Mouse (Mus musculus) frontal cortex, adult (tissue): ENCODE results near the gene Irf7.

ENCODE experiments used
- ATAC-seq: cut with Nextera tagmentation; 2 replicates; pipeline ENCODE4 v1.9.2; 2017; ENCODE audit warnings: mild to moderate bottlenecking, moderate library complexity, mixed read lengths; ENCODE audit not compliant: low TSS enrichment

Gene Irf7

GRCm38 (mm10) chr7:141265739-141266561, at the start of gene Irf7:
TSS of gene Irf7 (minus strand) at chr7:141266481.
- peak; percentile 48; the same call in 1 of the 2 replicates for ATAC-seq

GRCm38 (mm10) chr7:141315974-141316373, 49.7 kb upstream of the Irf7 start:
- ATAC-seq, result peak; percentile 87

GRCm38 (mm10) chr7:141315076-141315475, 48.8 kb upstream of the Irf7 start:
- 0 out of 2 replicates have a peak, but pooled peaks have one; percentile 29 for ATAC-seq

- no peak for ATAC-seq
Measured at GRCm38 (mm10) chr7:141314416-141314815, 48.1 kb upstream of the Irf7 start.

GRCm38 (mm10) chr7:141304537-141304936, 38.3 kb upstream of the Irf7 start:
- ATAC-seq, result no peak

DNA sequence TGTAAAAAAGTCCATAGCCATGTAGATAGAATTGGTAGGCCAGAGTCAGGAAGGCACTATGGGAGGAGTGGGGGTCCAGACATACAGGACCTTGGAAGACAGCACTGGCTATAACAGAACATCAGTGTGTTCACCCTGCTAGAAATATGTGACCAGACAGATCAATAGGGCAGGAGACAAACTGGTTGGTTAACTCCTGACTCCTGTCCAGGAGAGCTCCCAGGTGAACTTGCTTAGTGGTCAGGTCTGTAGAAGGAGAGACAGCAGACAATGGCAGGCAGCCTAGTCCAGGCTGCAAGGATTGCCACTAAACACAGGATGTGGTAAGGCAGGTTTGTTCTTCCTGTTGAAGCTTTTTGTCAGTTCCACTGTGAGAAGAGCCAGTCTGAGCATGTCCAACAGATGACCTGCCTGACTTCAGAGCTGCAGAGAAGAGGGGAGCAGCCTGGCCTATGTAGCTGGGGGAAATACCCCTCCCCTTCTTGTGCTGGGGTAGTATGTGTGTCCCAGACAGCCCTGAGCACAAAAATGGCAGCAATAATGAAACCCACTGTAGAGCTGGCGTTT, 36.5 kb upstream of the Irf7 start:
- ATAC-seq, result no peak

- ATAC-seq, result no peak
Measured at GRCm38 (mm10) chr7:141301386-141301785, 35.1 kb upstream of the Irf7 start.

DNA sequence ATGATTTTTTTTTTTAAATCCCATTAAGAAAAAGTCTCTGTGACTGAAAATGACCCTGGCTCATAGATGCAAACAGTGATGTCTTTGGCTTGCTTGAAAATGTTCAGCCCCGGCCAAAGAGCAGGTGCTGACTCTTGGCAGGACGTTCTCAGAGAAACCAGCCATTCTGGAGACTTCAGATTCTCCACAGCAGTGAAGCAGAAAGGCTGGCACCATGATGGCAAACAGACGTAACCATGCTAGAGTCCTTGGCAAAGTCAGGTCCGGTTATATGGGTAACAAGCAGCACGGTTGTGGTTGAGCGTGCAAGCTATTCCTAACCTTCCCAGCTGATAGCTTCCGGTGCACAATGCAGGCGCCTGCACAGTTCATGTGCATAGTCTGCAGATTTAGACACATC, 32.9 kb upstream of the Irf7 start:
- no peak for ATAC-seq

- no peak for ATAC-seq
Measured at GRCm38 (mm10) chr7:141297926-141298650, 31.8 kb upstream of the Irf7 start.

DNA sequence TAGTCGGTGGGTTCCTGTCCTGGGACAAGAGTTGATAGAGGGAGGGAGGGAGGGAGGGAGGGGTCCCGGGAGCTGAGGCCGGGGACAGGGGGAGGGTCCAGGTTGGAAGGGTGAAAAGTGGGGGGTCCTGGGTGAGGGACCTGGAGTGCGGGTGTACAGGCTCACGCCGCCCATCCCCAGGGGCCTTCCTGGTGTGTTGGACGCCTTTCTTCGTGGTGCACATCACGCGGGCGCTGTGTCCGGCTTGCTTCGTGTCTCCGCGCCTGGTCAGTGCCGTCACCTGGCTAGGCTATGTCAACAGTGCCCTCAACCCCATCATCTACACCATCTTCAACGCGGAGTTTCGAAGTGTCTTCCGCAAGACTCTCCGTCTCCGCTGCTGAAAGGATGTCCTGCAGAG, 28.2 kb upstream of the Irf7 start:
- no peak for ATAC-seq

GRCm38 (mm10) chr7:141293852-141294471, 27.7 kb upstream of the Irf7 start:
- ATAC-seq, result no peak

DNA sequence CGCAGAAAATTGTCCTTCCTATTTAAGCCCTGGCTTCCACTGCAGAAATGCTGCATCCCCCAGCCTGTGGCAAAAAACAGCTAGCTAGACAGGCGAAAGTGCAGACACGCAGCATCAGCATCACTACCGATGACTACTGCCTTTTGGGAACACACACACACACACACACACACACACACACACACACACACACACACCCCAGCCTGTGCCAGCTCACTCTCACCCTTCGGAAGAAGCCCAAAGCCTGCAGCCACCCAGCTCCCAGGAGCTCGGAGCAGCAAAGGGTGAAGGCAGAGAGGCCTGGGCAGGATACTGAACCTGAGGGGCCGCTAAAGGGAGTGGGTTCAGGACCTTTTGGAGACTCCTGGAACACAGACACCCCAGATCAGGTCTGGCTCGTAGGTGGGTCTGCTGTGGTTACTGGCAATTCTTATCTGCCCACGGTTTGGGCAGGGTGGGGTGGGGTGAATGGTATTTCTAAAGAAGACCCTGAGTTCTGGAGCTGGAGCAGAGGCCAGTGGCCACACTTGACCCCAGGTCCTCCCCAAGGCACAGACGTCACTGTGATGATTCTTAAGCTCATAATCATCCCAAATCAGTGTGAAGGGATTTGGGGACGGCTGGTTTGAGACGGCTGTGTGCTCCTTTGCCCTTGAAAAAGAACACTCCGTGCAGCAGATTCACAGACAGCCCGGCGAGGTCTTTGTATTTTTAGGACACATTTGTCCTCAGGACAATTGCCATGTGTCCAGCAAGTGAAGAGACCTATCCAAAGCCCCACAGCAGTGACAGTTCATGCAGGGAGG, 26.5 kb upstream of the Irf7 start:
- ATAC-seq, result no peak

GRCm38 (mm10) chr7:141291921-141292582, 25.8 kb upstream of the Irf7 start, which contains the start of gene Drd4:
TSS of gene Drd4 (plus strand) at chr7:141292006.
- ATAC-seq, result peak; percentile 72; the same call in 1 of the 2 replicates

DNA sequence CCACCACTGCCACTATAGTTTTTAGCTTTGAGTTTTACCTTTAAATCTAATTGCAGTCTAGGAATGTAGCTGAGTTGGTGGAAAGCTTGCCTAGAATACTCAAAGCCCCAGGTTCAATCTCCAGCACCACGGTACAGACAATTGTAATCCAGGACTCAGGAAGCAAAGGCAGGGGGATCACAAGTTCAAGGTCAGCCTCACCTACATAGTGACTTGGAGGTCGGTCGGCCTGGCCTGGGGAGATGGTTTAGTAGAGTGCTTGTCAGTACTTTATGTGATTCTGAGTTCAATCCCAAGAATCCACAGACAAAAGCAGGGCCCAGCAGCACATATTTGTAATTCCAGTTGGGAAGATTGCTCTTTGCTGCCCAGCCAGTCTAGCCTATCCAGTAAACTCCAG, 21.8 kb upstream of the Irf7 start:
- no peak for ATAC-seq

DNA sequence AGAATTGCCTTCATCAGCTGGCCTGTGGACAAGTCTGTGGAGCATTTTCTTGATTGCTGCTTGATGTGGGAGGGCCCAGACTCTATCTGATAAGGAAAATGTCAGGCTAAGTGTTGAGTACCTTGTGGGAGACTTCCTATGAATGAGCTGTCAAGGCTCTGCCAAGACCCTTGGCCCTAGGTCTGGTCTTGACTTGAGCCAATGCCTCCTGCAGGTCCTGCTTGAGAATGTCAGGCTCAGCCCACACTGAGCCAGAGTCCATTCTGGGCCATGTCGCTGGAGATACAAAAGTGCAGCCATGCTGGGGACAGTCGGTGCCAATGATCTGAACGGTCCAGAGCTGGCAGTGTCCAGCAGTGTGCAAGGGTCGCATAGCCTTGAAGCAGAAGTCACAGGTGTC, 16.5 kb upstream of the Irf7 start:
- no peak for ATAC-seq

- no peak for ATAC-seq
Measured at GRCm38 (mm10) chr7:141281442-141281841, 15.2 kb upstream of the Irf7 start.

- ATAC-seq, result peak; percentile 41; the same call in 1 of the 2 replicates
Measured at GRCm38 (mm10) chr7:141278766-141279590, 12.7 kb upstream of the Irf7 start, which contains the start of gene Sct. TSS of gene Sct (minus strand) at chr7:141279133.

DNA sequence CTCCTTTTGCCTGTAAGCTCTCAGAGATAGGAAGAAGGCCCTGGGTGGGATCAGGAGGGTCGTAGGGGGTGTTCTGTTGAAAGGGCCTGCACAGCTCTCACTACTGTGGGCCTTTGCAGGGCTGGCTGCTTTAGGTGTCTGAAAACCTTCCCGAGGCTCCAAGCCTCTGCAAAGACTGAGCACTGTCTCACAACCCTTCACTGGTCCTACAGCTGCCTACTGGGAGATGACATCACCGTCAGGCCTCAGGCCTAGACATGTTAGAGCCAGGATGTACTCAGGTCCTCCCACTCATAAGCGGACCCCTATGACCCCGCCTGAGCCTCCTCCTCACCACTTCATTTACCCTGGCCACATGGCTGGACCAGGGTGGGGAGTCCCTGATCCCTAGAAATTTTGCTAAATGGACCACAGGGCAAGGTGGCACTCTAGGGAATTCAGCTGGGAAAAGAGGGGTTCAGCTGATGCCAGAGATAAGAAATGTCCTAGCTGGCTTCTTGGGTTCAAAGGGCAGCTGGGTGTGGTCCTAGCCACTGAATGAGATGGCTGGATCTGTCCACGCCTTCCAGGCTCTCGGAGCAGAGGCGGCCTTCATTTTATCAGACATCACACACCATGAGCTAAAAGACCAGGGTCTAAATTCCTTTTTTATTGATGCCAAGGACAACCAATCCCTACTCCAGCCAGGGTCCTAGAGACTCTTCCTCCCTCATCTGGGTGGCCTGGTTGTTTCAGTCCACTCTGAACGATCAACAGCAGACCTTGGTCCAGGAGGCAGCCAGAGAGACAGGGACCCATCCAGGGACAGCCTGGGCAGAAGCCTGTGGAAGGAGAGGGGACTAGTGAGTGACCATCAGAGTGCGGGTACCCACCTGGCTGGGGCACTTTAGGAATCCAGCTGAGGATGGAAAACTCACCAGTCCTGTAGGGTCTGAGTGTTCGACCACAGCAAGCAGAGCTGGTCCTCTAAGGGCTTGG, 11.7 kb upstream of the Irf7 start:
- no peak for ATAC-seq

GRCm38 (mm10) chr7:141276546-141276945, 10.3 kb upstream of the Irf7 start, which contains the start of gene Cdhr5:
TSS of gene Cdhr5 (minus strand) at chr7:141276786.
- ATAC-seq, result no peak
